Mouse (Mus musculus) megakaryocyte, embryonic 14.5 days (primary cell): Measurements from ENCODE around the gene Atp1b2.

Experiments used
- FLI1 ChIP-seq: IDR thresholded peaks from 2 replicates; pipeline ENCODE4 v1.6.1; 2012; ENCODE audit warnings: low read length, inconsistent platforms, mixed read lengths
- GATA1 ChIP-seq: IDR thresholded peaks from 3 replicates; pipeline ENCODE4 v1.6.1; 2012; ENCODE audit warnings: mixed read lengths, low read length, inconsistent platforms, borderline replicate concordance

DNA sequence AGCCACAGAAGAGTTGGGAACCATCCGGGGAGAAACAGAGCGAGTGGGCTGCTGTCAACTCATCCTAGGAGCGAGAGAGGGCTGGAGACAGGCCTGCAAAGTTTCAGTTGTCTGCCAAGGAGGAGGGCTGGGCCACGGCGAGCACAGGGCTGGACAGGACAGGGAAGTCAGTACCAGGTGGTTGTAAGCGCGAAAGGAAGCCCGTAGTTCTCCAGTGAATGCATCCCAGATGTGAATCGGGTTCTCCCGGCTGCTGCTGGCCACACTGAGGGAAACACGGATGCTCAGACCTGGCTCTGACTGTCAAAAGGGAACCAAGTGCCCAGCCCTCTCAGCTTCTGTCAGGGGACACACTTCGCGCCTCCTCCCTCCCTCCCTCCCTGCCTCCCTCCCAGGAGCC is 42.4 kb downstream of the Atp1b2 start:
- no peak for TF ChIP-seq GATA1
- TF ChIP-seq FLI1, result no peak
